Mouse (Mus musculus) lung, postnatal 0 days (tissue): ENCODE measurements around the gene Dock4.

Experiments
- CTCF ChIP-seq: IDR thresholded peaks from 2 replicates; pipeline ENCODE4 v1.5.1; 2016; ENCODE audit warnings: antibody characterized with exemption, mild to moderate bottlenecking
- EP300 ChIP-seq: IDR thresholded peaks from 2 replicates; pipeline ENCODE4 v1.6.1; 2016; ENCODE audit warnings: antibody characterized with exemption, mild to moderate bottlenecking, control low read depth

DNA sequence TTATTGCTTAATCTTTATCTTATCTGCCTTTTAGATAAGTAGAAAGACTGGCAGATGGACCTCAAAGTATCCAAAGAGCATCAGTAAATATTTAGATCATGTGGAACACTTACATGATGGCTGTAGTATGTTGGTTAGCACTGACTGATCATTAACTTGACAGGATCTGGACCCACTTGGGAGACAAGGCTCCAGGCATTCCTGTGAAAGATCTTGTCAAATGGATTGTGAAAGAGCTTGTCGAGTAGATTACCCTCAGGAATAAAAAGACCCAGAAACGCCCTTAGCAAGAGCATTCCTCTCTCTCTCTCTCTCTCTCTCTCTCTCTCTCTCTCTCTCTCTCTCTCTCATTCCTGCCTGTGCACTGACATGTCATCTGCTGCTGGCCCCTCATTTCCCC lies 367.7 kb downstream of the Dock4 start:
- no peak for TF ChIP-seq CTCF
- TF ChIP-seq EP300 = no peak
